Mouse (Mus musculus) embryonic facial prominence, embryonic 10.5 days (tissue): Measurements from ENCODE around the gene Rgl1. TPM values are rescaled to one million over a fixed set of nuclear protein-coding genes. Genes with fewer than 3 reads are reported as not detected.
A peak's percentile ranks its signal among the peaks of the same experiment; 100 is the strongest.

Experiments used
- DNase-seq: peaks from one replicate; pipeline ENCODE4 v3.0.0-alpha.2; 2017; ENCODE audit warnings: low spot score
- H3K27ac ChIP-seq: fragments of 300-500 bp; sonication (generic); replicated peaks from 2 replicates; pipeline ENCODE4 v1.5.1; 2016; ENCODE audit warnings: mild to moderate bottlenecking
- H3K27me3 ChIP-seq: fragments of 300-500 bp; sonication (generic); replicated peaks from 2 replicates; pipeline ENCODE4 v1.6.1; 2016; ENCODE audit warnings: low read depth, mild to moderate bottlenecking; ENCODE audit not compliant: poor library complexity, severe bottlenecking
- H3K36me3 ChIP-seq: fragments of 300-500 bp; sonication (generic); replicated peaks from 2 replicates; pipeline ENCODE4 v1.6.1; 2016; ENCODE audit warnings: mild to moderate bottlenecking, moderate library complexity
- H3K4me1 ChIP-seq: fragments of 300-500 bp; sonication (generic); 2 replicates; pipeline ENCODE4 v1.6.1; 2016
- H3K4me3 ChIP-seq: fragments of 300-500 bp; sonication (generic); 2 replicates; pipeline ENCODE4 v1.5.1; 2016; ENCODE audit warnings: mild to moderate bottlenecking, moderate library complexity
- H3K9me3 ChIP-seq: fragments of 300-500 bp; sonication (generic); 2 replicates; pipeline ENCODE4 v1.6.1; 2016; ENCODE audit warnings: mild to moderate bottlenecking
- WGBS: fragments of 180-500 bp; shearing (Covaris S2); methylation state at CpG from one replicate; pipeline ENCODE4 v1.1.7; 2016; 5-methylcytosine and 5-hydroxymethylcytosine counted together
- polyA plus RNA-seq: library from polyadenylated mRNA; unstranded; fragments of >200 nt; fragmentation: Nextera tagmentation; extraction: Ambion mirVana; gene quantifications from 2 replicates; pipeline ENCODE4 v1.2.1, GENCODE M21; 2016

The Rgl1 gene
- polyA plus RNA-seq, 1 experiment from 2014 or later = 30.8 TPM

GRCm38 (mm10) chr1:152508481-152509220, 257.5 kb downstream of the Rgl1 start:
- H3K9me3 ChIP-seq = no peaks in the 10 kb centered on the region
- H3K4me3 ChIP-seq = no peak overlapping the region
- H3K36me3 ChIP-seq = no peaks in the 10 kb centered on the region
- H3K27me3 ChIP-seq = no peaks in the 10 kb centered on the region
- 93% methylated on average over 11 of the region's 11 CpGs for WGBS
- no peak for DNase-seq
- H3K4me1 ChIP-seq = no peaks in the 10 kb centered on the region
- no peak overlapping the region for H3K27ac ChIP-seq

DNA sequence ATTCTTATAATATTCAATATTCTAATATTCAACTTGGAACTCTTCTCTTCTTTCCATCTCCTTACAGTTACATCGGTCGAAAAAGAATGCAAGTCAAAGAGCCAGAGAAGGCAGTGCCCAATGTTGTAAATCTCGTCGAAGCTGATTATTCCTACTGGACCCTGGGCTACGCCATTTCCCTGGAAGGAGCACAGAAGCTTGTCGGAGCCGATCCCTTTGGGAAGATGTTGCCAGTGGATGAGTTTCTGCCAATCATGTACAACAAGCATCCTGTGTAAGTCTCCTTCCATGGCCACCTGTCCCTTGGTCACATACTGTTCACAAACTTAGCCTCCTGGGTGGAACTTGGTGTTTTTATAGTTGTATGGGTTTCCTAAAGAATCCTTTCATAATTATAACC, 259.4 kb downstream of the Rgl1 start:
- Histone ChIP-seq H3K9me3 (no peaks in the 10 kb centered on the region), H3K4me3 (no peak overlapping the region), H3K4me1 (no peaks in the 10 kb centered on the region), H3K27ac (no peak overlapping the region), H3K36me3 (no peaks in the 10 kb centered on the region), H3K27me3 (no peaks in the 10 kb centered on the region)
- 94% methylated on average over 7 of the region's 7 CpGs for WGBS
- no peak for DNase-seq

DNA sequence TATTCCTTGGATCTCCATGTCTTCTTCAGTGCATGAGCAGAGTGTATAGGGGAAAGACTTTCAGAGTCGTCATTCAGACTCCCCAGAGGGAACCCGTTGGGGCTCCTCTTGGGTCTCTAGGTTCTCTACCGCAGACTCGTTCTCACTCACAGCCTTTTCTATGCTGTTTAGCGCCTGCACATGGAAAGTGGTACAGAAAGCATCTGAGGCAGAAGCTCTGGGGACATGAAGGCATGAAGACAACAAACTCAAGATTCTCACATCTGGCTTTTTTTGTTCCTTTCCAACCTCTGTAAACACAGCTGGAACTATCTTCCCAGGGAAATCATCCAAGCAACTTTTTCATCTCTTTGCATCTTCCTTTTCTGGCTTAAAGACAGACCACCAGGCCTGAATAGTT, 260.0 kb downstream of the Rgl1 start:
- Histone ChIP-seq H3K4me3 (no peak overlapping the region), H3K9me3 (no peaks in the 10 kb centered on the region), H3K27ac (no peak overlapping the region), H3K4me1 (no peaks in the 10 kb centered on the region), H3K27me3 (no peaks in the 10 kb centered on the region), H3K36me3 (no peaks in the 10 kb centered on the region)
- WGBS = 91% methylated on average over 5 of the region's 5 CpGs
- no peak for DNase-seq

GRCm38 (mm10) chr1:152499802-152500201, 266.3 kb downstream of the Rgl1 start:
- Histone ChIP-seq H3K36me3 (no peaks in the 10 kb centered on the region), H3K27ac (no peak overlapping the region), H3K9me3 (no peaks in the 10 kb centered on the region), H3K27me3 (no peaks in the 10 kb centered on the region), H3K4me1 (peaks cover 8% of the 10 kb centered on the region), H3K4me3 (no peak overlapping the region)
- DNase-seq = no peak
- 78% methylated on average over 12 of the region's 12 CpGs for WGBS

- DNase-seq = peak; percentile 30
- Histone ChIP-seq H3K27ac (peak overlapping the region; percentile 69), H3K27me3 (no peaks in the 10 kb centered on the region), H3K36me3 (no peaks in the 10 kb centered on the region), H3K9me3 (no peaks in the 10 kb centered on the region), H3K4me3 (no peak overlapping the region), H3K4me1 (peaks cover 8% of the 10 kb centered on the region)
- 47% methylated on average over 11 of the region's 11 CpGs for WGBS
Observed at GRCm38 (mm10) chr1:152497581-152497980, 268.6 kb downstream of the Rgl1 start.

DNA sequence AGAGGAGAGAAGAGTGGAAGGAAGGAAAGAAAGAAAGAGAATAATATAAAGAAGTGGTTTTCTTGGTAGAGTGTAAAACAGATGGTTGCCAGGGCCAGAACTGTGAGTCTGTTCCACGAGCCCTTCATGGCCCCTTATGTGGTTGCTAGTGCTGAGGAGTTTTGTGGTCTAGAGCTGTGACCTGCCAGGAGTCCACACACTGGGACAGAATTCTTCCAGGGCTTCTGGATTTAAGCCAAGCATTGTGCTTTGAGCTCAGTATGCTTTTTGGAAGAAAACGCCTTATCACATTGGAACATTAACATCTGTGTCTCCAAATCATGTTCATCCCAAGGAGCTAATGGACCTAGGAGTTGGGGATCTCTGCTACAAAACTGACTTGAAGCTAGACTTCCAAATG, 269.3 kb downstream of the Rgl1 start:
- no peak for DNase-seq
- peaks cover 8% of the 10 kb centered on the region for H3K4me1 ChIP-seq
- WGBS = 81% methylated on average over 2 of the region's 2 CpGs
- H3K4me3 ChIP-seq = no peak overlapping the region
- H3K27ac ChIP-seq = no peak overlapping the region
- no peaks in the 10 kb centered on the region for H3K36me3 ChIP-seq
- no peaks in the 10 kb centered on the region for H3K27me3 ChIP-seq
- H3K9me3 ChIP-seq = no peaks in the 10 kb centered on the region

GRCm38 (mm10) chr1:152492258-152492657, 273.9 kb downstream of the Rgl1 start:
- no peaks in the 10 kb centered on the region for H3K9me3 ChIP-seq
- DNase-seq = no peak
- H3K27ac ChIP-seq = no peak overlapping the region
- no peaks in the 10 kb centered on the region for H3K36me3 ChIP-seq
- 97% methylated on average over 1 of the region's 1 CpGs for WGBS
- H3K27me3 ChIP-seq = no peaks in the 10 kb centered on the region
- H3K4me3 ChIP-seq = no peak overlapping the region
- peaks cover 2% of the 10 kb centered on the region for H3K4me1 ChIP-seq

DNA sequence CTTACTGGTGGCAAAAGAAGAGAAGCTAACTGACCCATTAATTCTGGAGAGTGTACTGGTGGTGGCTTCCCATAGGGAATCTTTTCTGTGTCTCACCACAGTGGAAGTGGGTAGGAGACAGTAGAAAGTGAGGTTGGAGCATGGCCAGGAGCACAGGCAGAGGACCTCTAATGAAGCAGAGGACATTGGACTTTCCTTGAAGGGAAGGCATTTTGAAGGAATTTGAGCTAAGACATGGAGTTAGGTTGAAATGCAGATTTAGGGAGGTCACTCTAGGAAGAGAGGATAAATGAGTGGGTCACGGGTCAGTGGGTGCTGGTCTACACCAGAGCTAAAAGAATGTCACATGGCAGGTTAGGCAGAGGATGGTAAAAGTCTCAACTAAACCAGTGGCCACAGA, 275.3 kb downstream of the Rgl1 start:
- no peaks in the 10 kb centered on the region for H3K27me3 ChIP-seq
- 85% methylated on average over 1 of the region's 1 CpGs for WGBS
- no peak overlapping the region for H3K27ac ChIP-seq
- no peaks in the 10 kb centered on the region for H3K9me3 ChIP-seq
- H3K4me1 ChIP-seq = no peaks in the 10 kb centered on the region
- H3K4me3 ChIP-seq = no peak overlapping the region
- no peaks in the 10 kb centered on the region for H3K36me3 ChIP-seq
- no peak for DNase-seq

DNA sequence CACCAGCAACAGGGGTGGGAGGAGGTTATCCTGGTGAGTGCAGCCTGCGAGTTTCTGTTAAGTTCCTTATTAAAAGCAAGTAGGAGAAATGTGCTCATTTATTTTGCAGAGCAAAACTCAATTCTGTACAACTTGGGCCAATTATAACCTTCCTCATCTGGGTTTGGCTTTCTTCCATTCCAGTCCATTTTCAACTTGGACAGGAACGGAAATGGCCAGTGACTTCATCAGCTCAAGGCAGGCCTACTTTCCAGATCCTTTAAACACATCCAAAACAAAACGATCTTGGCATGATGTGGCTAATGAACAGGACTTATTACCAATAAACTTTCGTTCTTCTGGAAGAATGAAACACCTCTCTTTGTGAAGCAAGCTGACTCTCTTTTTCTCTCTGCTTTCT, 290.0 kb downstream of the Rgl1 start:
- H3K36me3 ChIP-seq = no peaks in the 10 kb centered on the region
- DNase-seq = no peak
- peaks cover 6% of the 10 kb centered on the region for H3K4me1 ChIP-seq
- no peak overlapping the region for H3K4me3 ChIP-seq
- no peak overlapping the region for H3K27ac ChIP-seq
- H3K27me3 ChIP-seq = no peaks in the 10 kb centered on the region
- H3K9me3 ChIP-seq = no peaks in the 10 kb centered on the region
- WGBS = 81% methylated on average over 4 of the region's 4 CpGs

GRCm38 (mm10) chr1:152468443-152468842, 297.7 kb downstream of the Rgl1 start:
- Histone ChIP-seq H3K27ac (no peak overlapping the region), H3K4me1 (peaks cover 6% of the 10 kb centered on the region), H3K36me3 (no peaks in the 10 kb centered on the region), H3K4me3 (no peak overlapping the region), H3K27me3 (no peaks in the 10 kb centered on the region), H3K9me3 (no peaks in the 10 kb centered on the region)
- no peak for DNase-seq
- 89% methylated on average over 9 of the region's 9 CpGs for WGBS

Other genes starting within 250 kb of the Rgl1 start
- gene Apobec4, start 15.8 kb downstream of the Rgl1 start, polyA plus RNA-seq = not detected in 2 replicates
- gene Arpc5, start 191 bp upstream of the Rgl1 start, polyA plus RNA-seq = 198 and 199 TPM in 2 replicates
- gene Ncf2, start 33.8 kb upstream of the Rgl1 start, polyA plus RNA-seq = 2.2 and 2.6 TPM in 2 replicates
- gene Smg7, start 136.3 kb upstream of the Rgl1 start, polyA plus RNA-seq = 40.3 and 40.8 TPM in 2 replicates
- gene Nmnat2, start 188.6 kb upstream of the Rgl1 start, polyA plus RNA-seq = 4.7 and 6.2 TPM in 2 replicates